Mouse (Mus musculus) CD8-positive naive resting alpha-beta T cell, adult 2 months (primary cell): ENCODE data around the gene Srd5a3.
A peak's percentile ranks its signal among the peaks of the same experiment; 100 is the strongest.
"Not testable (repeated sequence)": the region's sequence is repeated elsewhere in the genome, so short reads cannot be mapped to it uniquely, and the experiment has no call there.

Experiments
- DNase-seq, 2 experiments: peaks; one replicate each; pipeline ENCODE4 v3.0.0; 2022; ENCODE audit warnings: low read depth in 2 of 2, low spot score in 2 of 2

Srd5a3 gene

DNA sequence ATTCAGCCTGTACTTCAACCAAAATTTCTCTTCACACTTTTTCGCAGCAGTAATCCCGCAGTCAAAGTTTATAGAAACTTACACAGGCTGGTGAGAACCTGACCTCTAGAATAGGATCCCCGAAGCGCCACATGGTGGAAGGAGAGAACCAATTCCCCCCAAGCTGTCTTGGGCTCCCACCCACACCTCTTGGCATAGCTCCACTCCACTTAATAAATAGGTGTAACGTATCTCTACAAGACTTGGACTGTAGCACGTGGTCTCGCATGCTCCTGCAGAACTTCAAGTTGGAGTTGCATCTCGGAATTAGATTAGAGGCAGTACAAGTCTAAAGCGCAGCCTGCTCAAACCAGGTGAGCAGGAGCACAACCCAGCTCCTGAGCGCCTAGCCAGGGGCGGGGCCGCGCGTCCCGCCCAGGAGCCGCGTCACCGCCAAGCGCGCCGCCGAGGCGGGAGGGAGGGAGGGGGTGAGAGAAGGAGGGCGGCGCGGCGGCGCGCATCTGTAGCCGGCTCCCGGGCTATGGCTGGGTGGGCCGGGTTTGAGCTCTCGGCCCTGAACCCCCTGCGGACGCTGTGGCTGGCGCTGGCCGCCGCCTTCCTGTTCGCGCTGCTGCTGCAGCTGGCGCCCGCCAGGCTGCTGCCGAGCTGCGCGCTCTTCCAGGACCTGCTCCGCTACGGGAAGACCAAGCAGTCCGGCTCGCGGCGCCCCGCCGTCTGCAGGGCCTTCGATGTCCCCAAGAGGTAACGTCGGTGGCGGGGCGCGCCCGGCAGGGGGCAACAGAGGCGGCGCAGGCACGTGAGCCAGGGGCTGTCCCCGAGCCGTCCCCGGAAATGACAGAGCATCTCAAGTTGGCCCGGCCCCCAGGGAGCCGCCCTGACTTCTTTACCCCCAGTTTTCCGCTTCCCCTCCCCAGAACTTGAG, at the start of gene Srd5a3:
Gene Srd5a3, plus strand, starts transcription at position 464 of the 922 bp plus-strand sequence.
- DNase-seq, result peak; percentile 97 to 99

DNA sequence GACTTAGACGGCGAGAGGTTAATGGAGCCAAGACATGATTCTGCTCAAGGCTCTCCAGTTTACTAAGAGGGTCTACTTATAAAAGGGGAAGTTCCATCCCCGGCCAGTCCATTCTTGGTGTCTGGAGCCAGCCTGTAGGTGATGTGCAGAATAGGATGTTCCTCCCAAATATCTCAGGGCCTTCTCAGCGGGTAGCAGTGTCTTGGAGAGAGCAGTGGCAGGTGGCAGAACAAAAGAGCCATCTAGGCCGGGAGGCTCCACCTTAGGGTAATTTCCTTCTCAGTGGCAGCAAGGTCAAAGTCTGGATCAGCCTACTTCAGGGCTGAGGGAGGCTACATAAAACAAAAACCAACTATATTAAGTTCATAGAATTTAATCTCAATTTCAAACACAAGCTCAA, 36.3 kb upstream of the Srd5a3 start:
- DNase-seq, result not testable (repeated sequence)

DNA sequence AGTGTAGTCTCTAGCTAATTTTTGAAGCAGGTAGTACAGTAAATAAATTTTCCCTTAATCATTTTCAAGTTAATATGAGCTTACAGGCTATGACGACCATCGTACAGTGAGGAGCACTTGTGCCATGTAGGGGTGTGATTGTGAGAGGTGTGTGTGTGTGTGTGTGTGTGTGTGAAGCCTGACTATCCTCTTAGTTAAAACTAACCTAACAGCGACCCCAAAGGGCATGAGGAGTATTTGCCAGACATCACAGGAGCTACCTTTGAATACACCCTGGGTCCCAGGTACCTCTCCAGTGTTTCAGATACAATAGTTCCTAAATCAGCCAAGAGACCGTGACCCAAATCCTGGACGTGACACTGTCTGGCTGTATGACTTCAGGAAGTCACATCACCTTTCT, 32.8 kb upstream of the Srd5a3 start:
- no peak for DNase-seq

DNA sequence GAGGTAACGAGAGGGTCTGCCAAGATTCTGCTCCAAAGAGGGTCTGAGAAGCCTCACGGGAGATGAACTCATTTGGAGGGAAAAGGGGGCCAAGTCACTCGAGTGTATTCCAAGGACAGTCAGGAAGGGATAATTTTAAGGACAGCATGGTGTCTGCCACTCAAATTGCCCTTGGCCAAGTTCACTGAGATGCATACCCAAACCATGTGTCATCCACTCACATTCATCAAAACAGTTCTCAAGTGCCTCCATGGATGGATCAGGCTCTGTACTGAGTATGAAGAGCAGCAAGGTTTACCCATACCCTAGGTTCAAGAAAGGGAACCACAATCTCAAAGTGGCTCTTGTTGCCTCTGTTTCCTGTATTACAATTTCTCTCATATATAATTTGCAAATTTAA, 31.6 kb upstream of the Srd5a3 start:
- no peak for DNase-seq

DNA sequence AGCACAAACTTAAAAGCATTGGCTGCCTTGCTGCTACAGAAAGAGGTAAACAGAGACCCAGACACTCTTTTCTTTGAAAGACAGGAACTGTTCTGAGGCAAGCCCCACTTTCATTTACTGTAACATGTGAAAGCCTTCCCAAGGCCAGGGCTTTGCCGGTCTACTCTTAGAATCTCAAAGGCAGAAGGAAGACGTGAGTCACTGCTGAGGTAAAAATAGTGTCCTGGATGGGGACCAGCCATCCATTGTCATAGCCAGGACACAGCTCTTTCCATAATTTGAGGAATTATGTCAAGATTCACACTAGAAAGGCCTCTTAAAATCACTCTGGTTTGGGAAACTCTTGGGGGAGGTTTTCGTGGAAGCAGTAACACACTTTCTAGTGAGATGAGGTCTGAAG, 28.9 kb upstream of the Srd5a3 start:
- no peak for DNase-seq

DNA sequence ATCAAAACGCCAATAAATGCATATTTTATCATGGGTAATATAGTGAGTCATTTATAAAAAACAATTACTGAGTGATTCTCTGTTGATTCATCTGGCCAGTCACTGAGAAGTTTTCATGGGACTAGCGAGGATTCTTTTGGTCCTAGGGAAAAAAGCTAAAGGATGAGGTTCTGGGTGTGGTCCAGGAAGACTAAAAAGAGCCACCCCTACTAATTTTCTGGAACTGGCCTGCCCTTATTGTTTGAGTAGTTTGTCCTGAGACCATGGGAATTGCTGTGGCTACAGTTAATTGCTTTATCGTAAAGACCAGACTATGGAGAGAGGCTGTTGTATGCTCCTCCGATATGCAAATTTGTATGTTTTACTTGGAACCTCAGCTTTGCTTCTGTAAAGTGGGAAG, 28.1 kb upstream of the Srd5a3 start:
- DNase-seq, result no peak

DNA sequence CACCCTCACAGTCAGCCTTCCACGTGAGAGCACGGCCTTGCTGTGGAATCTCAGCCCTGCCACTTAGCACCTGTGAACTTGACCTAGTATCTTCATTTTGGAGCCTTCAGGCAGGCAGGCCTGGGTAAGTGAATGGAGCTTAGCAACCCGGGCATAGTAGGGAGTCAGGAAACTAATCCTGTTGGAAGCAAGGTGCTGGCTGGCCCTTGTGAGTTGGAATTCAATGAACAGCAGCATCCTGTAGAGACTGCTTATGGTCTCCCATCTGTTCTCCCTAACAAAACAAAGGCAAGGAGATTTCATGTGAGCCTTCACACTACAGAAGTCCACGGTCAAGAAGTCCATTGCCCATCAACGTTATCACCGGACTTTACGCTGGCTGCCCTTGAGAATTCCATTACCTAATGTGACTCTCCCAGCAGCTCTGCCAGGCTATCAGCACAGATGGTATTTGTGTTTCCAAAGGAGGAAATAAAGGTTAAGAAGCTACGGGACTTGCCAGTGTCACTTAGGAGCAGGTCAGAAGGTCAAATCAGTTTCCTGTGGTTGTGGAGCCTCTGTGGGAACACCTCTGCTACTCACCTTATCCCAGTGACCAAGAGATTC, 24.5 kb upstream of the Srd5a3 start:
- DNase-seq, result no peak

DNA sequence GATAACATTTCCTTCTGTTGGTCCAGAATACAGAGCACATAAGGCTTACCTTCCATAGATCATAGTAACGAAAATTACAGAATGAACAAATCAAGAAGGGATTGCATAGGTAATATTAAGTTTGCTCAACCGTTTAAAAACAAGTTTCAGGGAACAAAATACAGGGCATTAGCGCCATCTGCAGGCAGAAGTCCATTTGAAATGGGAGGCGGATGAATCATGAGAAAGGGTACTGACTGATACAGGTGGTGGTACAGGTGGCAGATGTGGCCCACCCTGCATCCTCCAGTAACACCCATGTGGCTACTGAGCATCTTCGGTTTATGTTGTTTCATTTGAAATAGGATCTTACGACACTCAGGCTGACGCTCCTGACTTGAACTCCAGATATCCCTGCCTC, 21.6 kb upstream of the Srd5a3 start:
- no peak for DNase-seq

DNA sequence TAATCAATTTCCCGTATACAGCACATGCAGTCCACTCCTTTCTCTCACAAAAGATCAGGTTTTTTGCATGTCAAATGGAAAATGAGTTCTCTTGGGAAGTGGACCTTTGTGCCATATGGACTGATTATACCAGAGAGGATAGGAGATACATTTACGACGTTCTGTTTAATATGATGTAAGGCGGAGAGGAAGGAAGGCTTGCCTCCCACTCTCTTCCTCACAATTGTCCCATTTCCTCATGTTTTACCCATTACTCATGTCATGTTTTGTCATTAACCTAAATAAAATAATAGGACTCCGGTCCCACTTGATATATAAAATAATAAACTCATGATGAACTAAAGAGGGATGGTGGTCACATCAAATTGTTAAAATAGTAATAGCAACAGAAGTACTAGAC, 19.4 kb upstream of the Srd5a3 start:
- DNase-seq, result no peak

DNA sequence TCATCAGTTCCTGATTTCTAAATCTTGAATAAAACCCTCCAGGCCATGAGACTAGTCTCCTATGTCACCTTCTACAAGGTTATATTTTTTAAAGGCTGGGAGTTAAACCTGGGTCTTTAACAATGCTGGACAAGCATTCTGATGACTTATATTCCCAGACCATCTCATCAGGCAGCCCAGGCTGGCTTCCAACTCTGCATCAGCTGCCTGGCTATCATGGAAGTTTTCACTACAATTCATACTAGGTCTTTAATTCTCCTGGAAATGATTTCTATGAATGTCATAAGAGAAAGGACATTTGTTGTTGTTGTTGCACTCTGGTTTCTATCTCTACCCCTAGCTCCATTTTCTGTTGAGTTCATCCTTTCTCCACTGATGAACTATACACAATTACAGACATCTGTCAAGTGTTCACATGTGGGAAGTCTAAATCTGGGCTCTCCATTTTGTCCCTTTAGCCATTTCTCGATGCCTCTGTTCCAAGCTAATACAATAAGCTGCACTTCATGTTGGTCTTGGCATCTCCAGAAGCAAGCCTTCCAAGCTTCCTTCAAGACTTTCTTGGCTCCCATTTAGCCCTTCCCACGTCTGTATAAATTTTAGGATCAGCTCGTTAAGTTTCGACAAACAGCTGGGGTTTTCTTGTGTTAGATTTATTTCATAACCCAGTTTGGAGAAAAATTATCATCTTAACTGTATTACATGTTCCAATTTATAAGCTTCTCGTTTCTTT, 12.3 kb upstream of the Srd5a3 start:
- DNase-seq, result no peak

DNA sequence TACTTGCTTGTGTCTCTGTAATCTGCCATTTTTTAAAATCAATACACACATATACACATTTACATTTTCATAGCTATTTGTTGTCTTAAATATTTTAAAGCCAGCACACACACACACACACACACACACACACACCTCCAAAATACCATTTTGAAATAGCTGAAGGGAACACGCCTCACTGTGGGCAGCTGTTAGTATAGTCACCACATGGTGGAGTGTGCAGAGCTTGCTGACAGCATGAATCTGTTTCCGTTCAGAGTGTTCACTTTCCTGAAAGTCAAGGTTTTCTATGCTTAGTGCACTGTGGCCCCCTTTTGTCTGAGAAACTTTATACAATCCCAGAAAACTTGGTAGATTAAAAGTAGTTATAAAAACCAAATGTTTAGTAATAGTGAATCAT, 9.8 kb upstream of the Srd5a3 start:
- no peak for DNase-seq

DNA sequence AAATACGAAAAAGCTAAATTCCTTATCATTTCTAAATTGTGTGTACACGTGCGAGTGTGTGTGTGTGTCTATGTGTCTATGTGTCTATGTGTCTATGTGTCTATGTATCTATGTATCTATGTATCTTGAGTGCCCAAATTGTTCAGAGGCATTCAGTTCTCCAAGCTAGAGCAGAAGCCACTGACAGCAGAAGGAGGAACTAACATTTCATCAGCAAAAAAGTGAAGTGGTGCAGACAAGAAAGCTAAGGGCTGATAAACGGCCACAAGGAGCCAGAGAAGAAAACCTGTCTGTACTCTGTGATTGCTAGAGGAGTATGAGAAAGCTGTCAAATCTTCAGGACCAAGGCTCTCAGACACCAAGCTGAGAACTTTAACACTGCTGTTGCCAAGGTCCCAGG, 8.1 kb upstream of the Srd5a3 start:
- no peak for DNase-seq

DNA sequence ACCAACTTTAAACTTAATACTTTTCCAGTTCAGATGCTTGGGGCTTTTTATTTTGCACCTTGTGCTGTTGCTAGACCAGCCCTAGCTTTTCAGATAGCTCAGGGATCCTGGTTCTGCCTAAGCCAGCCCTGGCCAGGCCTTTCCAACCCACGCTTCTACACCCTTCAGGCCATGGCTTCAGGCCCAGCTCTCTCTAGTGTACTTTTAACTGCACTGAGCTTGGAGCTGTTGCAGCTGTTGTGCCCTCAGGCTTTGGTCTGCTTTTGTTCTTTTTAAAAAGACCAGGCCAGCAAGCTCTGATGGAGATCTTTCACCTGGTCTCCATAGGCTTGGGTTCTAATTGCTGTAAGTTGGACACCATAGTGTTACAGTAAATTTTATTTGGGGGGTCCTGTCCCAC, 4.4 kb upstream of the Srd5a3 start:
- DNase-seq, result no peak

DNA sequence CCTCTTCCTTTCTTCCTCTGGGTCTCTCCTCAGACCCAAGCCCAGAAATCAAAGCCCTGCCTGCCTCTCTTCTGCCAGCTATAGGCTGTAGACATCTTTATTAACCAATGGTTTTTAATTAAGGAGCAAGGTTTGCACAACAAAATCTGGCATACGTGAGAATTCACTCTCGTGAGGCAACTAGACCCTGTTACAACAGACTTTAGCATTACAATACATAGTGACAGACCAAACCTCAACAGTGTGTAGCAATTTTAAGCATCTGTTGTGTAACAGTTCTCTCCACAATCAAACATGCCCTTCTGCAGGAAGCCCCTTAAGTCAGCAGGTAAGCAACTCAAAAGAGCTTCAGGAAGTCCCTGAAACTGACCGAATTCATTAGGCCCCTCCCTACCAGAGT, 3.8 kb upstream of the Srd5a3 start:
- DNase-seq, result no peak

DNA sequence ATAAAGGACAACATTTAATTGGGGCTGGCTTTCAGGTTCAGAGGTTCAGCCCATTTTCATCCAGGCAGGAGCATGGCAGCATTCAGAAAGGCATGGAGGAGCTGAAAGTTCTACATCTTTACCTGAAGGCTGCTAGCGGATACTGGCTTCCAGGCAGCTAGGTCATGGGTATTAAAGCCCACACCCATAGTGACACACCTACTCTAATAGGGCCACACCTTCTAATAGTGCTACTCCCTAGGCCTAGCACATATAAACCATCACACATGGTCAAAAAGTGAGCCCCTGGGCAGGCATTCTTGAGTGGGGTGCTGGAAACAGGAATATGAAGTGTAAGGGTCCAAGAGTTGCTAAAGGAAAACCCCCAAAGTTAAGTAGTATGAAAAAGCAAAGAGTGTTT, 2.5 kb upstream of the Srd5a3 start:
- no peak for DNase-seq

DNA sequence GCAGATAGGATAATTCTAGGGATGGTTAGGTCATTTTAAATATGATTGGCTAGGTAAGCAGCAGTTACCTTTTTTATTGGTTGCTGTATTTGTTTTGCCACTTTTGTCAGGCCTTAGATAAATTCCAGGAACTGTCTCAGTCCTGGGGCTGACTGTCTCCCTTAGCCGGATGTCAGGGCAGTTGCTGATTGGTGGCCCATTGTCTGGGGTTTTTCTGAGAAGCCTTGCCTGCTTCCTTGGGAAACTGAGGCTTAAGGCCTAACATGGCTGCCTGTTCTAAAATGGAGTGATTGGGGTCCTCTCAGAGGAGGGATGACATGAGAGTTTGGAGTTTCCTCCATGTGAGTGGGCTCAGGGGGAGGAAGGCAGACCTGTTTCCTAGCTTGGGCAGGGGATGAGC, 2.0 kb upstream of the Srd5a3 start:
- DNase-seq, result no peak

DNA sequence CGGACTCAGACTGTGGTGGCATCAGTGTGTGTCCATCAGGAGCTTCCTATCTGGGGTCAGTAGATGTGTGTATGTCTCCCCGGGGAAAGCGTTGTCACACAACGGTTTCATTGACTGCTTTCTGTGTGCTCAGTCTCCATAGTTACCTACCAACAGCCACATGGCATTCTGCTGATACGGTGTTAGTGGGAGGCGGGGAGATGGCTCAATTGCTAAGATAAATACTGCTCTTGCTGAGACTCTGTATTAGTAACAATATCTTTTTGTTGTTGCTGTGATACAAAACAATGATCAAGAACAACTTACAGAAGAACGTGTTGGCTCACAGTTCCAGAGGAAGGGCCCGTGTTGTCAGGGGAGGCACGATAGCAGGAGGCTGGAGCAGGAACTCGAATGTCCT, 1.6 kb upstream of the Srd5a3 start:
- no peak for DNase-seq

DNA sequence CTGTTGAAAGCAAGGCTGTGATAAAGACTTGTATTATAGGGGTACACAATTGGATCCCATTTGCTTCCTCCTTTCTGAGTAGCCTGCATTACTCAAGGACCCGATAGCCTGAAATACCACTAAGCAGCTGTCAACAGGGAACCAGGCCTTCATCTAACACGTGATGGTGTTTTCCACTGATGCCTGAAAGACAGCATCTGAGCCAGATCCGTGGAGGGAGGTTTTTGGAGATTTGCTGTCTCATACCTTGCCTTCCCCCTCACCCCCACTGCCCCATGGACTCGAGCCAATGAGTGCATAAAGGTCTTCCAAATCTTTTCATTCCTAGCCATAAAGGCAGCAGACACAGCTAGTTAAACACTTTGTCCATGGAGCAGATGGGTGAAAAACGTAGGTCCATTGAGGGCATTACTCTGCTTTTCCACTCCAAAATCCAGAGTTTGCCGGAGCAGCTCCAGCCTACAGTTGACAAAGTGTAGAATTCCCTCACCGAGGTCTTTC, 850 bp upstream of the Srd5a3 start:
- DNase-seq, result no peak

DNA sequence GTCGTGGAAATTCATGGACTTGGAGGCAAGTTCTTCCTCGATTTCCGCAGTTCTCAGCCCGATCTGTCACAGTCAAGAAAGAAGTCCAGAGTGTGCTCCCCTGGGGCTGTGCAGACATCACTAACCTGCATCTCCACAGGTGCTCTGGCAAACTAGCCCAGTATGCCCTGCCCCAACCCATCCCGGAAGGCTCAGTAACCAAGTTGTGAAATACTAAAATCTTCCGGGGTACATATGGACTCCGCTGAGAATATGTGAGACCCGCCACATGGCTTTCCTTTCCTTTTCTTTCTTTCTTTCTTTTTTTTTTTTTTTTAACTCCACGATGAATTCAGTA, 627 bp downstream of the Srd5a3 start:
- DNase-seq, result no peak

DNA sequence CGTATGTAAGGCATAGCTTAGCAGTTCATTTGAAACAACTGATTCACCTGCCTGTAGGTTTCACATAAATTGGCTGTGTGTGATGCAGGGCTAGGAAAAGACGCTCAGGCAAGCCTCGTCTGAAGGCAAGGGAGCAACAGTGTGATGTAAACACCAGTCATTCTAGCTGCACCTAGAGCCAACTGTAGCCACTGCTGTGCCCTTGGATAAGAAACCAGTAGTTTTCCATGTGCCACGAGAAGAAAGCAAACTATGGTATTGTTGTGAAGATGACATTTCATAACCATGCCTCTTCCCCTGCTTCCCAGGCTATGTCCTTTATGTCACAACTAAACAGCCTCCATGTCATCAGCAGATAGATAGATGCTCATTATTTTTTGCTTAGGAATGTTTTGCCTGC, 3.3 kb downstream of the Srd5a3 start:
- DNase-seq, result no peak

DNA sequence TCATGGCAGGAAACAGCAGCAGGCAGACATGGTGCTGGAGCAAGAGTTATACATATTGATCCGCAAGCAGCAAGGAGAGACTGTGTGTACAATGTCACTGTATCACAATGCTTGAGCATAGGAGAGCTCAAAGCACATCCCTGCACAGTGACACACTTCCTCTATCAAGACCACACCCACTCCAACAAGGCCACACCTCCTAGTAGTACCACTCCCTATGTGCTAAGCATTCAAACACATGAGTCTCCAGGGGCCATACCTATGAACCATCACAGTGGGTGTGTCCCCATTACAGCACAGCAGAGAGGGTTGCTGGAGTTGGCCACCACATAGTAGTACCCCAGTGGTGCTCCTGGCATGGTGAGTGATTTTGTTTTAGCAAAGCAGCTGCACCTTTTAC, 6.3 kb downstream of the Srd5a3 start:
- no peak for DNase-seq

DNA sequence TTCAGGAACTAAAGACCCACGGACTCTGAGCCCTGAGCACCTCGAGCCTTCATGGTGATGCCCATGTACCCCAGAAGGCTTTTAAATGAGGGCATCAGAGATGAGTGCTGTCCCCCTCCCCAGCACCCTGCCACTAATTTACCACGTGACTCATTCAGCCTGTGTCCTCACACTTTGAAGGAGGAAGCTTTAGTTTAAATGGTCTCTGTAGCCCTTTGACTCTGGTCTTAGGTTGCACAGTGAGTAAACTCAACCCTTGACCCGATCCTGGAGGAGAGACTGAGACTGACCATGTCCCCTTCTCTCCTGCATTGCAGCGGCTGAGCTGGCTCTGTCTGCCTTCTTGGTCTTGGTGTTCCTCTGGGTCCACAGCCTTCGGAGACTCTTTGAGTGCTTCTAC, 9.4 kb downstream of the Srd5a3 start:
- DNase-seq, result no peak
